Mouse (Mus musculus) Patski (cell line): ENCODE measurements at regions not wholly inside any gene's neighbourhood (a gene's known extent, or its start where the extent isn't known, plus 50 kb on each side); places are given as distances from the start of the nearest gene placed in this dataset.
"Not testable (repeated sequence)": the region's sequence is repeated elsewhere in the genome, so short reads cannot be mapped to it uniquely, and the experiment has no call there.

Experiments used
- ATAC-seq: fragments of 100-300 bp; one replicate; pipeline ENCODE4 v1.8.0; 2021
- CTCF ChIA-PET: fragments of 350-600 bp; sonication (Branson Sonifier 250); formaldehyde crosslinking; loops from one replicate; lab custom pipeline; 2022; ENCODE audit warnings: inconsistent platforms; lab: Charles Lee
- POLR2A ChIA-PET: fragments of 350-600 bp; sonication (Branson Sonifier 250); formaldehyde crosslinking; loops from one replicate; lab custom pipeline; 2022; ENCODE audit warnings: antibody characterized with exemption, inconsistent platforms; lab: Charles Lee
- DNase-seq: peaks from one replicate; pipeline ENCODE4 v3.0.0-alpha.2; 2011; ENCODE audit warnings: low read depth, low spot score
- H3K27me3 ChIP-seq: fragments of 371-371 bp; one replicate; pipeline ENCODE4 v1.5.1; 2021
- CTCF ChIP-seq: fragments of 100-300 bp; IDR thresholded peaks from one replicate; pipeline ENCODE4 v1.5.1; 2021
- in situ Hi-C: fragments of 300-500 bp; cut with MboI; formaldehyde crosslinking; loops from 3 replicates; pipeline ENCODE4 v1.11.1; 2018; ENCODE audit warnings: low pct_unique_long_range_greater_than_20kb, mixed read lengths

DNA sequence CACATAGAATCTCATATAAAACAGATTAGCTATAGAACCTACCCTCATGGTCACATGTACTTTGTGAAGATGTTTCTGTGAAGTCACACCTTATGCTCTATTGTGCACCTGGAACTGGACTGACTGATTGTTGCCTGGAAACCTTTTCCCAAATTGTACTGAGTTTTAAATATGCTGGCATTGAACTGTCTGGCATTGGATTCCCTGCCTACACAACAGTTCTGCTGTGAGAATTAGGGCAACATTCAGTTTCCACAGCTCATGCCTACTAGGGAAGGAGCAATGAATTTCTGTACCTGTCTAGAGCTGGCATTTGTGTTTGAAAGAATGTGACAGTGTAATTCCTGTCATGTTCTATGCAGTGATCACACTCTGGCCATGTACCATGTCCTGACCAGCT, 60.4 kb upstream of the Poc5 start:
- DNase-seq (no peak), ATAC-seq (no peak)
- ChIA-PET POLR2A (no interaction called here), CTCF (no interaction called here)
- no peak for TF ChIP-seq CTCF
- in situ Hi-C loops: no loop called here
- H3K27me3 ChIP-seq: peaks cover 19% of the 10 kb centered on the region

DNA sequence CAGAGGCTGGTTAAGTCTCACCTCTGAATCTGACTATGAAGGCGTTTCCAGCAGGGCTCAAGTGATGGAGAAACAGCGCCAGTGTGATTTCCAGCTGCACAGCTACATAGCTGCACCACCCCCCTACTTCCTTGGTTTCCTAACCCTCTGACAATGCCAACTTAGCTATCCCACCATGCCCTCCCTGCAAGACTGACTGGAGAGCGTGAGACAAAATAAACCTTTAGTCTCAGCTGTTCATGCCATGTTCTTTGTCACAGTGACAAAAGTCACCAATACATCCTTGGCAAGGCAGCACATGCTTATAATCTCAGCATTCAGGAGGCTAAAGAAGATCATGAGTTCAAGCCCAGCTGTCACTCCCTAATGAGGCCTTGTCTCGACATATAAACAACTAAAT, 63.5 kb upstream of the Poc5 start:
- ATAC-seq (no peak), DNase-seq (no peak)
- ChIA-PET CTCF (no interaction called here), POLR2A (no interaction called here)
- no peak for TF ChIP-seq CTCF
- peaks cover 18% of the 10 kb centered on the region for H3K27me3 ChIP-seq
- in situ Hi-C loops: no loop called here

DNA sequence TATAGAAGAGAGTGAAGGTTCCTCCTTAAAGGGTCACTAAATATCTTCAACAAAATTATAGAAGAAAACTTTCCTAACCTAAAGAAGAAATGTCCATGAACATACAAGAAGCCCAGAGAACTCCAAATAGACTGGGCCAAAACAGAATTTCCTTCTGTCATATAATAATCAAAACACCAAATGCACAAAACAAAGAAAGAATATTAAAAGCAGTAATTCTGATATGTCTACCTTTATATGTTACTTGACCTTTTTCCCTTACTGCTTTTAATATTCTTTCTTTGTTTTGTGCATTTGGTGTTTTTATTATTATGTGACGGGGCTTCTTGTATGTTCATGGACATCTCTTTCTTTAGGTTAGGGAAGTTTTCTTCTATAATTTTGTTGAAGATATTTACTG, 70.9 kb upstream of the Poc5 start:
- POLR2A ChIA-PET, in situ Hi-C loops, DNase-seq, ATAC-seq, CTCF ChIA-PET: not testable (repeated sequence)
- H3K27me3 ChIP-seq: peaks cover 25% of the 10 kb centered on the region

DNA sequence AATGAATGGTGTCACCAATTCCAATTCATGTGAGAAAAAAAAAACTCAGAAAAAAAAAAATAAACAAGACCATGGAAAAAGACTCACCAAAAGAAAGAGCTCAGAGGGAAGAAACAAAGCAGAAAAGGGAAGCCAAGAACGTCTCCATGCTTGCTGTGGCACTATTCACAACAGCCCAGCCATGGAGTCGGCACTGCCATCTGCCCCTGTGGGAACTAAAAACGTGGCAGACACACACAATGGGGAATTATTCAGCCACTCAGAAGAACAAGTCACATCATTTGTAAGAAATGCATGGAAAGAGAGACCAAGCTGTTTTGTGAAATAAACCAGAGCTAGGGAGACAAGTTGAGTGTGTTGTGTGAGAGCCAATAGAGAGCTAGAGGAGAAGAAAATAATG, 74.9 kb upstream of the Poc5 start:
- H3K27me3 ChIP-seq: peaks cover 20% of the 10 kb centered on the region
- CTCF ChIA-PET: no interaction called here
- ATAC-seq (no peak), DNase-seq (no peak)
- TF ChIP-seq CTCF: no peak
- POLR2A ChIA-PET: no interaction called here
- in situ Hi-C loops: no loop called here

DNA sequence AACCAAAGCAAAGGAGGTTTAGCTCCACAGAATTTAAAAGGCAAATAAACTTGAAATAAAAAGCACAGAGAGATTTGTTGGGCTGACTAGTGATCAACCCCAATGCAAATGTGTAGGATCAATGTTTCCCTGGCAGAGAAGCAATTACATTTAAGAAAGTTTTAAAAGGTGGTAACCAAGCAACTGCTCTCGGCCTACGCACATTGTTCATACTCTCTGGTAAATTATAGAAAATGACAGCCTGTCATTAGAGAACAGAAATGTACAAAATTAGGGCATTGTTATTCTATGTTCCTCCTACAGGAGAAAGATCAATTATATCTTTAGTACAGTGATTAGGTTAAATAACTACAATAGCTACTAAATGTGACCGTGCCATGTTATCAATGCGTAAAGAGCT, 85.6 kb upstream of the Poc5 start:
- no peak for TF ChIP-seq CTCF
- DNase-seq: no peak
- POLR2A ChIA-PET: no interaction called here
- ATAC-seq: no peak
- CTCF ChIA-PET: no interaction called here
- in situ Hi-C loops: no loop called here
- peaks cover 12% of the 10 kb centered on the region for H3K27me3 ChIP-seq

DNA sequence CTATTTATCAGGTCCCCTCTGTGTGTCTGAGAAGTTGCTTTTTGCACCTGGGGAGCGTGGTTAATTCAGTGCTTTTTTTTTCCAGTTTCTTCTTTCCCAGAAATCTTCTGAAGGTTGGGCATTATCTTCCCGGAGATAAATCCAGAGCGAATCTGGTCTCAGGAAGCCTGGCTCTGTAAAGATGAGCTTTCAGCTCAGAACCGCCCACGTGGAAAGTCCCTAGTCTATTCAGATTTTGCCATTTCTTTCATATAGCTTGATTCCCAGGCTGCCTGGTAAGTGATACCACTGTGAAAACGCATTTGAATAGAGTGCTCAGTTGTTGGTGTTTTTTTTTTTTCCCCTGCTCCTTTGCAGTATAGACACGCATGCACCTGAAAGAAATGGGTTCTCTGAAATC, 100.3 kb upstream of the Poc5 start:
- DNase-seq (no peak), ATAC-seq (no peak)
- H3K27me3 ChIP-seq: peaks cover 13% of the 10 kb centered on the region
- CTCF ChIA-PET: no interaction called here
- no peak for TF ChIP-seq CTCF
- in situ Hi-C loops: no loop called here
- POLR2A ChIA-PET: interaction anchor here (1.1 kb wide), 1 partner anchor 15 kb away, joined by 3 read pairs; no protein-coding TSS in a partner anchor

DNA sequence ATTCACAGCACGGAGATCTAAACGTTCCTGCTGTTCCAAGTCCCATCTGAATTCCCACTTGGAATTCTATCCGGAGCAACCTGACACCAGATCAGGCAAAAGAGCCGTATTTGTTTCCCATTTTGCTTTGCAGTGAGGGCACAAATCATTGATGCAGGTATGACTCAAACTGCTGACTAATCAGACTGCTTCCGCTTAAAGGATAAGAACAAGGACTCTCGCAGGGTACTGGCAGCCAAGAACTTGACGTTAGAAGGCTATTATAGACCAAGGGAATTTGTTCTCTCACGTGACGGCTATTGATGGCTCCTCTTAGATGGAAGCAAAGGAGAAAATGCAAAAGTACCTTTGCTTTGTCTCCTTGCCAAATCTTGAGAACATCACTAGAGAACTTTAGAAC, 118.1 kb upstream of the Poc5 start:
- no peak for DNase-seq
- peaks cover 21% of the 10 kb centered on the region for H3K27me3 ChIP-seq
- in situ Hi-C loops: no loop called here
- POLR2A ChIA-PET: no interaction called here
- no peak for ATAC-seq
- CTCF ChIA-PET: no interaction called here
- no peak for TF ChIP-seq CTCF

DNA sequence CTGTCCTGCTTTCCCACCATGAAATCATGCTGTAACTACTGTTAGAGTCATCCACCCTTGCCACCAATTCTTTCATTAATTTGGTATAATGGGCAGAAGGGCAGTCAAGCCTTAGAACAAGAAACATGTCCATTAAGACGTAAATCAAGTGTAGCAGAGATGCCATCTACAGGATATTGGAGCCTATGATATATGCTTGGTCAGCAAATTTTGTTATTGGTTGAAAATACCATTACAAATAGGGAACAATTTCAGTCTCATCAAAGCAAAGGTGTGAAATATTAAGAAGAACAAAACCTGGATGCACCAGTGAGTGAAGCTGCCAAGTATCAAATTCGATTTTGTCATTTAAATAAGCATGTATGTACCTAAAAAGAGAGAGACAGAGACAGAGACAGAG, 123.6 kb upstream of the Sv2c start:
- DNase-seq: no peak
- ChIA-PET POLR2A (no interaction called here), CTCF (no interaction called here)
- TF ChIP-seq CTCF: no peak
- H3K27me3 ChIP-seq: peaks cover 9% of the 10 kb centered on the region
- in situ Hi-C loops: no loop called here
- no peak for ATAC-seq

DNA sequence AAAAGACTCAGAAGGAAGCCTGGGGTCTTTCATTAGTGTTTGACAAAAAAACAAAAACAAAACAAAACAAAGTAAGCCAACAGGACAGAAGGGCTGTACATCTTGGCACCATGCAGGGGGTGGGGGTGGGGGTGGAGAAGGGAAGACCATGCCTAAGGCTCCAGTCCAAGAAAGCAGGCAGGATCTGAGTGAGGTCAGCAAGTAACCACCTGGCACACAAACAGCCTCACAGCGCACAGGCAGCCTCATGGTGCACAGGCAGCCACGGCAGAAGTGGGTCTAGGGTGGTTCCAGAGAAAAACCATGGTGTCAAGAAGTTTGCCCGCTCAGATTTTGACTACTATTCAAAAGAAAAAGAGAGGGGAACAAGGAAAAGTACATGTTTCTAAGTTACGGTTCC, 122.0 kb upstream of the Sv2c start:
- ATAC-seq: no peak
- no peak for DNase-seq
- in situ Hi-C loops: no loop called here
- H3K27me3 ChIP-seq: peaks cover 12% of the 10 kb centered on the region
- CTCF ChIA-PET: no interaction called here
- no peak for TF ChIP-seq CTCF
- POLR2A ChIA-PET: no interaction called here

DNA sequence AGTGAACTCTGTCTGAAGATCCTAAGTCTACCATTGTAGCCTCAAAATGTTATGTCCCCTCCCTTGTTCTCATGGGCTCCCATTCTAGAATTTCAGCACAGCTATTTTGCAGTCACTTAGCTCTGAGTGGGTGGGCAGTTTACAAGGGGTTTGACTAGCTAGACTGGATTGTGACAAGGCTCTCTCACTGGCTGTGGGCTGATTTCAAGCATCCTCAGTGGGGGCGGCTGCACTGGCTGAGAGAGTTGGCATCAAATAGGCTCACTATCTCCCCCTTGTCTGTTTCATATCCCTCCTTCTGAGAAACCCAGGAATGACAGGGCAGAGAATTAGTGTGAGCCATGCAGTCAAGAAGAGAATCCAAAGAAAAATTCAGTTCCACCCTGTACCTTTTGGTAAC, 88.4 kb upstream of the Sv2c start:
- DNase-seq (no peak), ATAC-seq (no peak)
- in situ Hi-C loops: no loop called here
- no peak for TF ChIP-seq CTCF
- ChIA-PET POLR2A (no interaction called here), CTCF (no interaction called here)
- peaks cover 9% of the 10 kb centered on the region for H3K27me3 ChIP-seq

DNA sequence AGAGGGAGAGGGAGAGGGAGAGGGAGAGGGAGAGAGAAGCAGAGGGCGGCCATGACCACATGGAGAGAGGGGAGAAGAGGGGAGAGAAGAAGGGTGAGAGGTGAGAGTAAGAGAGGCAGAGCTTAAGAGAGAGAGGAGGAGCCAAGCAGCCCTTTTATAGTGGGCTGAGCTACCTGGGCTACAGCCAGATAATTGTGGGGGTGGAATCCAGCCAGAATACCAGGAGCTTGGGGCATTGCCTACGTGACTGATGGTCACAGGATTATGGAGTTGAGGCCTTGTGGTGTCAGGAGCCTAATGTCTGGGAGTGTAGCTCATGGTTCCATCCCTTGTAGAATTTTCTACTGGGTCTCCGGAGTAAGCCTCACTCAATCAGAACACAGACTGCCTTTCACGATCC, 83.1 kb upstream of the Sv2c start:
- DNase-seq: no peak
- no peak for ATAC-seq
- CTCF ChIA-PET: no interaction called here
- in situ Hi-C loops: no loop called here
- H3K27me3 ChIP-seq: peaks cover 9% of the 10 kb centered on the region
- TF ChIP-seq CTCF: no peak
- POLR2A ChIA-PET: interaction anchor here (0.6 kb wide), 1 partner anchor 35 kb away, joined by 3 read pairs; no protein-coding TSS in a partner anchor

DNA sequence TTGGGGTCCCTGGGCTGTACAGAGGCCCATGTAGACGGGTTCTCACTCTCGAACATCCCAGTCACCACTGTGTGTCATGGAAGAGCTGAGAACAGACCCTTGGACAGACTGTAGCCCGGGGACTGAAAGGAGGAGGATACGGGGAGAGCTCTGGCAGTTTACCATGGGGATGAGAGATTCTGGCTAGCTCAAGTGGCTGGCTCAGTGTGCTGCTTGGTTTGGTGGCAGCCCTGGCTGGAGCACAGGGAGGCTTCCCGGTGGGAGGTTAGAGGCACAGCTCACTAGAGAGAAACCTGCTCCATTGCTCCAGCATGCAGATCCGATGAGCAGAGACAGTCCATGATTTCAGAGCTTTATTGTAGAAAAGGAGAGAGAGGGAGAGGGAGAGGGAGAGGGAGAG, 82.7 kb upstream of the Sv2c start:
- DNase-seq (no peak), ATAC-seq (no peak)
- in situ Hi-C loops: no loop called here
- peaks cover 9% of the 10 kb centered on the region for H3K27me3 ChIP-seq
- TF ChIP-seq CTCF: no peak
- CTCF ChIA-PET: no interaction called here
- POLR2A ChIA-PET: no interaction called here
